Mouse (Mus musculus) kidney, postnatal 10 days (tissue): Measurements from ENCODE around the gene Prkg1.

Experiments
- DNase-seq: peaks from one replicate; pipeline ENCODE4 v3.0.0; 2021; ENCODE audit warnings: mixed read lengths

Prkg1 gene

GRCm38 (mm10) chr19:31136316-31136715 is 628.5 kb downstream of the Prkg1 start:
- DNase-seq: no peak

GRCm38 (mm10) chr19:31132614-31133013 is 632.2 kb downstream of the Prkg1 start:
- DNase-seq: no peak

- DNase-seq: no peak
Measured at GRCm38 (mm10) chr19:31124628-31125027, 640.2 kb downstream of the Prkg1 start.

- peak; percentile 42 for DNase-seq
Measured at GRCm38 (mm10) chr19:31114690-31115089, 650.1 kb downstream of the Prkg1 start.

- DNase-seq: no peak
Measured at GRCm38 (mm10) chr19:31106835-31107554, 657.8 kb downstream of the Prkg1 start.

GRCm38 (mm10) chr19:31106036-31106435 is 658.8 kb downstream of the Prkg1 start:
- no peak for DNase-seq

GRCm38 (mm10) chr19:31104764-31105163 is 660.1 kb downstream of the Prkg1 start:
- DNase-seq: no peak

GRCm38 (mm10) chr19:31099369-31099768 is 665.5 kb downstream of the Prkg1 start:
- DNase-seq: no peak

- no peak for DNase-seq
Measured at GRCm38 (mm10) chr19:31097857-31098256, 667.0 kb downstream of the Prkg1 start.

- peak; percentile 14 for DNase-seq
Measured at GRCm38 (mm10) chr19:31083761-31084160, 681.1 kb downstream of the Prkg1 start.

GRCm38 (mm10) chr19:31082662-31083429 is 682.0 kb downstream of the Prkg1 start, which contains the start of gene Cstf2t:
Gene Cstf2t (plus strand): TSS chr19:31082837.
- DNase-seq: peak; percentile 99

GRCm38 (mm10) chr19:31082226-31082625 is 682.6 kb downstream of the Prkg1 start:
- DNase-seq: no peak

GRCm38 (mm10) chr19:31078241-31078640 is 686.6 kb downstream of the Prkg1 start:
- DNase-seq: no peak

- DNase-seq: no peak
Measured at GRCm38 (mm10) chr19:31076106-31076505, 688.7 kb downstream of the Prkg1 start.

- DNase-seq: no peak
Measured at GRCm38 (mm10) chr19:31074717-31075063, 690.1 kb downstream of the Prkg1 start.

GRCm38 (mm10) chr19:31073959-31074716 is 690.7 kb downstream of the Prkg1 start:
- peak; percentile 25 for DNase-seq

- DNase-seq: no peak
Measured at GRCm38 (mm10) chr19:31065206-31065781, 699.5 kb downstream of the Prkg1 start.

- no peak for DNase-seq
Measured at GRCm38 (mm10) chr19:31064740-31065139, 700.1 kb downstream of the Prkg1 start.

- DNase-seq: peak; percentile 15
Measured at GRCm38 (mm10) chr19:31046601-31047000, 718.2 kb downstream of the Prkg1 start.

GRCm38 (mm10) chr19:31040948-31041847 is 723.6 kb downstream of the Prkg1 start:
- no peak for DNase-seq

GRCm38 (mm10) chr19:31038951-31039350 is 725.9 kb downstream of the Prkg1 start:
- DNase-seq: no peak

- DNase-seq: no peak
Measured at GRCm38 (mm10) chr19:31031596-31031995, 733.2 kb downstream of the Prkg1 start.
